ENCODE assay signal across 18 mouse cellular contexts in the genomic region with DNA sequence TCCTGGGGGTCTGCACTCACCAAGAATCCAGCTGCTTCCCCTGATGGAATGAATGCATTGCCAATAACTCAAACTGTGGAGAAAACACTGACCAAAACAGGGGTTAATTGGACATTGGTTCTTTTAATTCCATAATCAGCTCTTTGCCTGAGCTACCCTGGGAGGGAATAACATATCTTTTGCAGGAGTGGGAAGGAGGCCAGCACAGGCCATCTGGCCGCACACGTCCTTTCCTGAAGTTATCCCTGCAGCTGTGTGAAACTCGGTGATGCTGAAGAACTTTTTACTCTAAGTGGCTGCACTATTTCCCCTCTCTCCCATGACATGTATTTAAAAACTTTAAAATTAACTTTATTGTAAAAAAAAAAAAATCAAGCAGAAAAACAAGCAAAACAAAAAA.
A peak's percentile ranks its signal among the peaks of the same experiment; 100 is the strongest.
DNase-seq lines count a peak whose midpoint lies in the region; ATAC-seq and TF ChIP-seq lines count a peak whose summit lies in the region.
"Had no signal": no experiment of that assay in that cellular context is flagged by ENCODE, and none has a peak within 500 bp of the region (broad histone marks: within the 10 kb centered on the region; RNA-seq: fewer than 3 reads in every experiment).

No protein-coding gene starts in this region.

- peak; percentile 38; the same call in 1 of the 2 replicates for ATAC-seq in forebrain, embryonic 13.5 days
- ATAC-seq in forebrain, postnatal 0 days, result no peak
- peak; percentile 64; the same call in 1 of the 2 replicates for ATAC-seq in heart, postnatal 0 days (ENCODE audit: insufficient read depth, low read depth)
- no peak for ATAC-seq in CD4-positive, CD25-positive, alpha-beta regulatory T cell, adult 4 months
- ATAC-seq: intestine, embryonic 16.5 days had no signal

- H3K9ac ChIP-seq in forebrain, embryonic 13.5 days, result no peak overlapping the region
- no peak overlapping the region for H3K9ac ChIP-seq in forebrain, postnatal 0 days
- H3K9ac ChIP-seq in heart, postnatal 0 days (replicated peaks; ENCODE audit: low read depth, low read length), result no peak overlapping the region
- H3K9ac ChIP-seq: embryonic facial prominence, embryonic 15.5 days; forebrain, embryonic 12.5 days; limb, embryonic 15.5 days; neural tube, embryonic 15.5 days; stomach, embryonic 15.5 days had no signal

- no peaks in the 10 kb centered on the region for H3K4me1 ChIP-seq in forebrain, embryonic 13.5 days
- no peaks in the 10 kb centered on the region for H3K4me1 ChIP-seq in forebrain, postnatal 0 days (ENCODE audit: insufficient read depth)
- peaks cover 3% of the 10 kb centered on the region for H3K4me1 ChIP-seq in heart, postnatal 0 days (ENCODE audit: control insufficient read depth, insufficient read depth)
- H3K4me1 ChIP-seq: neural tube, embryonic 15.5 days; stomach, embryonic 15.5 days had no signal

- no peaks in the 10 kb centered on the region for H3K9me3 ChIP-seq in forebrain, embryonic 13.5 days (replicated peaks)
- H3K9me3 ChIP-seq in forebrain, postnatal 0 days (ENCODE audit: low read length), result no peaks in the 10 kb centered on the region
- H3K9me3 ChIP-seq in heart, postnatal 0 days (replicated peaks; ENCODE audit: control insufficient read depth, low read length), result no peaks in the 10 kb centered on the region
- H3K9me3 ChIP-seq: embryonic facial prominence, embryonic 15.5 days; forebrain, embryonic 12.5 days; limb, embryonic 15.5 days; neural tube, embryonic 15.5 days; stomach, embryonic 15.5 days had no signal

- intact Hi-C loops in heart, postnatal 36 days (cut with DNase I), result no loop called here

- H3K4me2 ChIP-seq in forebrain, embryonic 13.5 days, result no peak overlapping the region
- H3K4me2 ChIP-seq in forebrain, postnatal 0 days (ENCODE audit: low read depth), result no peak overlapping the region
- no peak overlapping the region for H3K4me2 ChIP-seq in heart, postnatal 0 days (ENCODE audit: low read depth, low read length)
- H3K4me2 ChIP-seq: embryonic facial prominence, embryonic 15.5 days; forebrain, embryonic 12.5 days; limb, embryonic 15.5 days; midbrain, embryonic 11.5 days; neural tube, embryonic 15.5 days; stomach, embryonic 15.5 days had no signal

- H3K36me3 ChIP-seq in forebrain, embryonic 13.5 days (ENCODE audit: poor library complexity, severe bottlenecking), result no peaks in the 10 kb centered on the region
- no peaks in the 10 kb centered on the region for H3K36me3 ChIP-seq in forebrain, postnatal 0 days (ENCODE audit: insufficient read depth)
- H3K36me3 ChIP-seq in heart, postnatal 0 days (replicated peaks; ENCODE audit: control insufficient read depth, insufficient read depth, low read length), result 0 out of 2 replicates have a peak, but pooled peaks cover 9% of the 10 kb centered on the region
- H3K36me3 ChIP-seq: forebrain, embryonic 12.5 days; neural tube, embryonic 15.5 days had no signal

- no peak for TF ChIP-seq CTCF in forebrain, postnatal 0 days (IDR thresholded peaks at IDR 0.05; ENCODE audit: low read depth)
- TF ChIP-seq CTCF in heart, postnatal 0 days (IDR thresholded peaks at IDR 0.05; ENCODE audit: low read depth), result no peak

- no peak overlapping the region for H3K4me3 ChIP-seq in forebrain, embryonic 13.5 days
- no peak overlapping the region for H3K4me3 ChIP-seq in forebrain, postnatal 0 days (ENCODE audit: low read depth, low read length)
- no peak overlapping the region for H3K4me3 ChIP-seq in heart, postnatal 0 days (ENCODE audit: low read depth, low read length)
- H3K4me3 ChIP-seq: embryonic facial prominence, embryonic 15.5 days; forebrain, embryonic 12.5 days; limb, embryonic 15.5 days; neural tube, embryonic 15.5 days; stomach, embryonic 15.5 days had no signal

- no peak for DNase-seq in forebrain, postnatal 0 days
- peak; percentile 65 for DNase-seq in heart, postnatal 0 days (ENCODE audit: low spot score)
- DNase-seq in heart, postnatal 36 days, result no peak
- DNase-seq in brain, adult 2 months (ENCODE audit: low read depth, low spot score), result peak; percentile 70
- peak; percentile 72 to 79 for DNase-seq in cerebellum, postnatal 10 days
- DNase-seq: kidney, postnatal 10 days; lung, adult 2 months; lung, postnatal 4 days; thymus, postnatal 25 days had no signal

- no peaks in the 10 kb centered on the region for H3K27me3 ChIP-seq in forebrain, embryonic 13.5 days
- H3K27me3 ChIP-seq in forebrain, postnatal 0 days (ENCODE audit: insufficient read depth, low read length), result no peaks in the 10 kb centered on the region
- no peaks in the 10 kb centered on the region for H3K27me3 ChIP-seq in heart, postnatal 0 days (ENCODE audit: control insufficient read depth, insufficient read depth, low read length)
- H3K27me3 ChIP-seq: embryonic facial prominence, embryonic 15.5 days; forebrain, embryonic 12.5 days; limb, embryonic 15.5 days; neural tube, embryonic 15.5 days; stomach, embryonic 15.5 days had no signal

- no peak for TF ChIP-seq EP300 in heart, postnatal 0 days (IDR thresholded peaks at IDR 0.05; ENCODE audit: low read depth)

- H3K27ac ChIP-seq in forebrain, embryonic 13.5 days, result no peak overlapping the region
- no peak overlapping the region for H3K27ac ChIP-seq in forebrain, postnatal 0 days (ENCODE audit: low read depth, low read length)
- H3K27ac ChIP-seq in heart, postnatal 0 days (ENCODE audit: low read depth), result no peak overlapping the region
- H3K27ac ChIP-seq: embryonic facial prominence, embryonic 15.5 days; forebrain, embryonic 12.5 days; limb, embryonic 15.5 days; neural tube, embryonic 15.5 days; stomach, embryonic 15.5 days had no signal

- 52% methylated on average over 3 of the region's 3 CpGs for WGBS in forebrain, embryonic 13.5 days
- WGBS in forebrain, postnatal 0 days, result 24% methylated on average over 3 of the region's 3 CpGs
- 9% methylated on average over 3 of the region's 3 CpGs for WGBS in heart, postnatal 0 days

Comparison
In these comparisons a context has a peak if more than half of its experiments do, and no peak if none do; other contexts are left out.
1. ATAC-seq: peak in forebrain, embryonic 13.5 days (single experiment) and heart, postnatal 0 days (single experiment); none in forebrain, postnatal 0 days (single experiment) and CD4-positive, CD25-positive, alpha-beta regulatory T cell, adult 4 months (single experiment).
2. DNase-seq: peak in heart, postnatal 0 days (single experiment), brain, adult 2 months (single experiment) and cerebellum, postnatal 10 days (2 of 2); none in forebrain, postnatal 0 days (single experiment) and heart, postnatal 36 days (0 of 2).